Mouse (Mus musculus): ENCODE measurements at regions not wholly inside any gene's neighbourhood (a gene's known extent, or its start where the extent isn't known, plus 50 kb on each side); places are given as distances from the start of the nearest gene placed in this dataset.

- TF ChIP-seq CTCF (IDR thresholded peaks at IDR 0.05; ENCODE audit: borderline replicate concordance, insufficient read depth, low read depth, low read length) (no peak), POLR2A (IDR thresholded peaks at IDR 0.05; ENCODE audit: borderline replicate concordance, insufficient read depth, low read length) (no peak)
Observed at GRCm38 (mm10) chr8:82184022-82184421, 219.0 kb downstream of the Il15 start.

All from cerebellum, adult 2 months (tissue).